Comparison of ENCODE assay signal across 8 mouse cellular contexts in genomic region chr4:124142083-124142482, GRCm38 (mm10).
DNase-seq lines count a peak whose midpoint lies in the region; ATAC-seq and TF ChIP-seq lines count a peak whose summit lies in the region.

No protein-coding gene starts in this region.

- H3K4me2 ChIP-seq in heart, embryonic 12.5 days: no peak overlapping the region
- H3K4me2 ChIP-seq in forebrain, postnatal 0 days (ENCODE audit: low read depth): no peak overlapping the region
- no peak overlapping the region for H3K4me2 ChIP-seq in hindbrain, postnatal 0 days (ENCODE audit: low read depth, low read length)
- H3K4me2 ChIP-seq in midbrain, embryonic 14.5 days (ENCODE audit: low read length): no peak overlapping the region

- H3K4me3 ChIP-seq in heart, embryonic 12.5 days: no peak overlapping the region
- H3K4me3 ChIP-seq in forebrain, postnatal 0 days (ENCODE audit: low read depth, low read length): no peak overlapping the region
- no peak overlapping the region for H3K4me3 ChIP-seq in hindbrain, postnatal 0 days (ENCODE audit: low read length)
- no peak overlapping the region for H3K4me3 ChIP-seq in midbrain, embryonic 14.5 days (replicated peaks; ENCODE audit: low read depth, low read length)

- no peak overlapping the region for H3K27ac ChIP-seq in heart, embryonic 12.5 days (ENCODE audit: poor library complexity, severe bottlenecking)
- H3K27ac ChIP-seq in forebrain, postnatal 0 days (ENCODE audit: low read depth, low read length): no peak overlapping the region
- H3K27ac ChIP-seq in hindbrain, postnatal 0 days: no peak overlapping the region
- H3K27ac ChIP-seq in midbrain, embryonic 14.5 days (replicated peaks; ENCODE audit: low read depth, low read length): no peak overlapping the region

- intact Hi-C loops in left cerebral cortex, postnatal 10 days (cut with DNase I): loop anchor here (1.0 to 5.0 kb wide), 3 partner anchors 60 to 533 kb away; no protein-coding TSS in a partner anchor

- peak; percentile 89 for DNase-seq in heart, adult 11 months
- DNase-seq in cerebellum, adult 11 months: peak; percentile 69
- peak; percentile 96 for DNase-seq in forebrain, postnatal 0 days
- DNase-seq in hindbrain, postnatal 0 days (ENCODE audit: low spot score): peak; percentile 96
- peak; percentile 87 to 89 for DNase-seq in left cerebral cortex, postnatal 10 days (ENCODE audit: extremely low spot score in 1 of 2, low spot score in 2 of 2)
- DNase-seq in midbrain, embryonic 14.5 days: peak; percentile 98
- peak; percentile 51 to 84 for DNase-seq in spleen, postnatal 4 days (ENCODE audit: low spot score in 2 of 2)

- no peaks in the 10 kb centered on the region for H3K36me3 ChIP-seq in heart, embryonic 12.5 days
- H3K36me3 ChIP-seq in forebrain, postnatal 0 days (ENCODE audit: insufficient read depth): no peaks in the 10 kb centered on the region
- H3K36me3 ChIP-seq in hindbrain, postnatal 0 days (ENCODE audit: insufficient read depth, low read length): no peaks in the 10 kb centered on the region
- no peaks in the 10 kb centered on the region for H3K36me3 ChIP-seq in midbrain, embryonic 14.5 days (ENCODE audit: control insufficient read depth, insufficient read depth, low read length)

- H3K9me3 ChIP-seq in heart, embryonic 12.5 days (replicated peaks): no peaks in the 10 kb centered on the region
- no peaks in the 10 kb centered on the region for H3K9me3 ChIP-seq in forebrain, postnatal 0 days (ENCODE audit: low read length)
- no peaks in the 10 kb centered on the region for H3K9me3 ChIP-seq in hindbrain, postnatal 0 days (ENCODE audit: low read length)
- no peaks in the 10 kb centered on the region for H3K9me3 ChIP-seq in midbrain, embryonic 14.5 days (ENCODE audit: control insufficient read depth, low read length)

- H3K27me3 ChIP-seq in heart, embryonic 12.5 days (replicated peaks): peaks cover 11% of the 10 kb centered on the region; the same call in 1 of the 2 replicates
- H3K27me3 ChIP-seq in forebrain, postnatal 0 days (ENCODE audit: insufficient read depth, low read length): no peaks in the 10 kb centered on the region; the same call in 1 of the 2 replicates
- 0 out of 2 replicates have a peak, but pooled peaks cover 4% of the 10 kb centered on the region for H3K27me3 ChIP-seq in hindbrain, postnatal 0 days (ENCODE audit: insufficient read depth, low read length)
- 0 out of 2 replicates have a peak, but pooled peaks cover 3% of the 10 kb centered on the region for H3K27me3 ChIP-seq in midbrain, embryonic 14.5 days (ENCODE audit: control insufficient read depth, insufficient read depth, low read length)

- H3K4me1 ChIP-seq in heart, embryonic 12.5 days (replicated peaks): peaks cover 10% of the 10 kb centered on the region
- peaks cover 7% of the 10 kb centered on the region; the same call in 1 of the 2 replicates for H3K4me1 ChIP-seq in forebrain, postnatal 0 days (ENCODE audit: insufficient read depth)
- peaks cover 5% of the 10 kb centered on the region; the same call in 1 of the 2 replicates for H3K4me1 ChIP-seq in hindbrain, postnatal 0 days (ENCODE audit: insufficient read depth, low read length)
- 0 out of 2 replicates have a peak, but pooled peaks cover 6% of the 10 kb centered on the region for H3K4me1 ChIP-seq in midbrain, embryonic 14.5 days (ENCODE audit: control insufficient read depth, insufficient read depth, low read length)

- H3K9ac ChIP-seq in heart, embryonic 12.5 days: no peak overlapping the region
- H3K9ac ChIP-seq in forebrain, postnatal 0 days: no peak overlapping the region
- no peak overlapping the region for H3K9ac ChIP-seq in hindbrain, postnatal 0 days (replicated peaks; ENCODE audit: low read length)
- H3K9ac ChIP-seq in midbrain, embryonic 14.5 days (replicated peaks; ENCODE audit: low read length): no peak overlapping the region

- ATAC-seq in heart, embryonic 12.5 days (ENCODE audit: insufficient number of reproducible peaks, low FRiP score): no peak
- ATAC-seq in forebrain, postnatal 0 days: peak; percentile 69
- peak; percentile 61; the same call in 1 of the 2 replicates for ATAC-seq in hindbrain, postnatal 0 days
- ATAC-seq in midbrain, embryonic 14.5 days (ENCODE audit: low FRiP score, low TSS enrichment): peak; percentile 48; the same call in 1 of the 2 replicates

- 15% methylated on average over 5 of the region's 5 CpGs for WGBS in heart, embryonic 12.5 days
- 0% methylated on average over 5 of the region's 5 CpGs for WGBS in forebrain, postnatal 0 days
- WGBS in hindbrain, postnatal 0 days: 2% methylated on average over 5 of the region's 5 CpGs
- 4% methylated on average over 5 of the region's 5 CpGs for WGBS in midbrain, embryonic 14.5 days

- peak; percentile 98 for TF ChIP-seq CTCF in forebrain, postnatal 0 days (IDR thresholded peaks at IDR 0.05; ENCODE audit: low read depth)
- peak; percentile 99 for TF ChIP-seq CTCF in hindbrain, postnatal 0 days (IDR thresholded peaks at IDR 0.05; ENCODE audit: low read depth)
